Mouse (Mus musculus): Measurements from ENCODE around the gene Tmem86b. TPM values are rescaled to one million over a fixed set of nuclear protein-coding genes. Genes with fewer than 3 reads are reported as not detected.
"Not testable (repeated sequence)": the region's sequence is repeated elsewhere in the genome, so short reads cannot be mapped to it uniquely, and the experiment has no call there.

The Tmem86b gene
- polyA plus RNA-seq, 1 experiment from 2014 or later: 1.3 TPM

DNA sequence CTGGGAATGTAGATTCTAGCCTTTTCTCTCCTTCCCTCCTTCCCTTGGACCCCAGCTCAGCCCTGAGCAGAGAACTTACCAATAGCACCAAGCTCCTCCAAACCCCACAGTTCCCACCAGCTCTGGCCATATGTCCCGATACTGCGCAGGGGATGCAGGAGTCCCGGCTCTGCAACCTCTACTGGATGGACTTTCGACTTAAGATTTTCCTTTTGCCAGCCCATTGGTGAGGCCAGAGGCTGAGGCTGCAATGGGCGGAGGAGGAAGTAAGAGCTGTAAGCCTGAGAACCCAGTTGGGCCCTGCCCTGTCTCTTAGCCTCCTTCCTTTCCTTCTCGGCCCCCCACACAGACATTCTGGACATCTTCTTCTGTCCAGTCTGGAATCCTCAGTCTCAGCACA is 28.3 kb downstream of the Tmem86b start:
- Histone ChIP-seq H3K4me3 (ENCODE audit: low read depth, low read length) (no peak overlapping the region), H3K4me2 (no peak overlapping the region), H3K9me3 (ENCODE audit: low read depth, low read length) (no peaks in the 10 kb centered on the region), H3K36me3 (ENCODE audit: insufficient read depth) (no peaks in the 10 kb centered on the region), H3K4me1 (ENCODE audit: insufficient read depth) (no peaks in the 10 kb centered on the region), H3K27ac (ENCODE audit: low read depth) (no peak overlapping the region), H3K27me3 (ENCODE audit: insufficient read depth, low read length) (no peaks in the 10 kb centered on the region), H3K9ac (no peak overlapping the region)
- TF ChIP-seq CTCF (IDR thresholded peaks at IDR 0.05; ENCODE audit: low read depth): no peak
- WGBS: 86% methylated on average over 6 of the region's 6 CpGs
- no peak for ATAC-seq (ENCODE audit: insufficient read depth)
- DNase-seq: no peak

DNA sequence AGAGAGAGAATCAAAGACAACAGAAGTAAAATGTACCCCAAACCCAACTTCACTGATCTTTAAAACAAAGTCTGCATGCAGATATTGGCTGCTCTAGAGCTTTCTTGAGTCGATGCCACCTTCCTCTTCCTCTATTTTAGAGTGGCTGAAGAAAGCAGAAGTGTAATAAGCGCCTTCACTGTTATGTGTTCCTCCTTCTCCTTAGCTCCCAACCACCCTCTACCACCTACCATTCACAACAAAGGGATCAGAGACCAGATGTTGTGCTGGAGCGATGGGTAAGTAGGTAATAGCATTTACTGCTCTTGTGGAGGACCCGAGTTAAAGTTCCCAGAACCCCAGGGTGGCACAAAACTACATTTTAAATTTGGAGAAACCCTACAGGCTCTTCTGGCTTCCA is 34.2 kb downstream of the Tmem86b start:
- 65% methylated on average over 4 of the region's 4 CpGs for WGBS
- H3K4me1 ChIP-seq (ENCODE audit: insufficient read depth): not testable (repeated sequence)

DNA sequence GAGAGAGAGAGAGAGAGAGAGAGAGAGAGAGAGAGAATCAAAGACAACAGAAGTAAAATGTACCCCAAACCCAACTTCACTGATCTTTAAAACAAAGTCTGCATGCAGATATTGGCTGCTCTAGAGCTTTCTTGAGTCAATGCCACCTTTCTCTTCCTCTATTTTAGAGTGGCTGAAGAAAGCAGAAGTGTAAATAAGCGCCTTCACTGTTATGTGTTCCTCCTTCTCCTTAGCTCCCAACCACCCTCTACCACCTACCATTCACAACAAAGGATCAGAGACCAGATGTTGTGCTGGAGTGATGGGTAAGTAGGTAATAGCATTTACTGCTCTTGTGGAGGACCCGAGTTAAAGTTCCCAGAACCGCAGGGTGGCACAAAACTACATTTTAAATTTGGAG is 49.7 kb downstream of the Tmem86b start:
- H3K9ac ChIP-seq; H3K4me2 ChIP-seq; H3K4me3 ChIP-seq (ENCODE audit: low read depth, low read length); H3K9me3 ChIP-seq (ENCODE audit: low read depth, low read length); H3K27me3 ChIP-seq (ENCODE audit: insufficient read depth, low read length); ATAC-seq (ENCODE audit: insufficient read depth); H3K36me3 ChIP-seq (ENCODE audit: insufficient read depth); H3K27ac ChIP-seq (ENCODE audit: low read depth); H3K4me1 ChIP-seq (ENCODE audit: insufficient read depth); DNase-seq: not testable (repeated sequence)
- WGBS: 88% methylated on average over 3 of the region's 3 CpGs

More for the DNA sequence above, 34.2 kb downstream of the Tmem86b start:
- not testable (repeated sequence) for H3K4me3 ChIP-seq (ENCODE audit: low read depth, low read length); ATAC-seq (ENCODE audit: insufficient read depth); DNase-seq; H3K9ac ChIP-seq; H3K9me3 ChIP-seq (ENCODE audit: low read depth, low read length); H3K36me3 ChIP-seq (ENCODE audit: insufficient read depth); H3K27ac ChIP-seq (ENCODE audit: low read depth); H3K27me3 ChIP-seq (ENCODE audit: insufficient read depth, low read length); H3K4me2 ChIP-seq

Small RNAs within 50 kb of the gene (microRNA-seq; reads per million reads assigned to microRNA genes)
- not detected for gene Gm23577 (ENCODE audit: borderline number of aligned reads)

Other genes starting within 250 kb of the Tmem86b start
- 0.39 and 0.97 TPM in 2 replicates for gene Gp6, start 233.7 kb downstream of the Tmem86b start, polyA plus RNA-seq (2014; fragmentation: Nextera tagmentation; extraction: Ambion mirVana)
- gene Rdh13, start 185.8 kb downstream of the Tmem86b start, polyA plus RNA-seq (2014; fragmentation: Nextera tagmentation; extraction: Ambion mirVana): 25.9 and 27.3 TPM in 2 replicates
- 9.5 and 13.6 TPM in 2 replicates for gene Eps8l1, start 170.7 kb downstream of the Tmem86b start, polyA plus RNA-seq (2014; fragmentation: Nextera tagmentation; extraction: Ambion mirVana)
- gene Ppp1r12c, start 129.7 kb downstream of the Tmem86b start, polyA plus RNA-seq (2014; fragmentation: Nextera tagmentation; extraction: Ambion mirVana): 54.3 TPM in 2 replicates
- 6.3 and 15.4 TPM in 2 replicates for gene Tnnt1, start 115.0 kb downstream of the Tmem86b start, polyA plus RNA-seq (2014; fragmentation: Nextera tagmentation; extraction: Ambion mirVana)
- 5.3 and 47.0 TPM in 2 replicates for gene Tnni3, start 107.2 kb downstream of the Tmem86b start, polyA plus RNA-seq (2014; fragmentation: Nextera tagmentation; extraction: Ambion mirVana)
- 0.87 and 1.2 TPM in 2 replicates for gene Dnaaf3, start 99.0 kb downstream of the Tmem86b start, polyA plus RNA-seq (2014; fragmentation: Nextera tagmentation; extraction: Ambion mirVana)
- 3.9 and 4.9 TPM in 2 replicates for gene Syt5, start 83.9 kb downstream of the Tmem86b start, polyA plus RNA-seq (2014; fragmentation: Nextera tagmentation; extraction: Ambion mirVana)
- not detected in 2 replicates for gene Ptprh, start 27.4 kb downstream of the Tmem86b start, polyA plus RNA-seq (2014; fragmentation: Nextera tagmentation; extraction: Ambion mirVana)
- 7.6 and 7.8 TPM in 2 replicates for gene Ppp6r1, start 27.6 kb upstream of the Tmem86b start, polyA plus RNA-seq (2014; fragmentation: Nextera tagmentation; extraction: Ambion mirVana)
- 94.0 and 98.5 TPM in 2 replicates for gene Hspbp1, start 53.6 kb upstream of the Tmem86b start, polyA plus RNA-seq (2014; fragmentation: Nextera tagmentation; extraction: Ambion mirVana)
- gene Brsk1, start 59.2 kb upstream of the Tmem86b start, polyA plus RNA-seq (2014; fragmentation: Nextera tagmentation; extraction: Ambion mirVana): 1.4 and 1.6 TPM in 2 replicates
- not detected in 2 replicates for gene Tmem150b, start 93.8 kb upstream of the Tmem86b start, polyA plus RNA-seq (2014; fragmentation: Nextera tagmentation; extraction: Ambion mirVana)
- 51.3 and 53.1 TPM in 2 replicates for gene Kmt5c, start 108.7 kb upstream of the Tmem86b start, polyA plus RNA-seq (2014; fragmentation: Nextera tagmentation; extraction: Ambion mirVana)
- 37.3 and 40.1 TPM in 2 replicates for gene Cox6b2, start 121.7 kb upstream of the Tmem86b start, polyA plus RNA-seq (2014; fragmentation: Nextera tagmentation; extraction: Ambion mirVana)
- not detected in 2 replicates for gene Fam71e2, start 139.9 kb upstream of the Tmem86b start, polyA plus RNA-seq (2014; fragmentation: Nextera tagmentation; extraction: Ambion mirVana)
- gene Il11, start 151.4 kb upstream of the Tmem86b start, polyA plus RNA-seq (2014; fragmentation: Nextera tagmentation; extraction: Ambion mirVana): not detected in 2 replicates
- not detected in 2 replicates for gene Tmem190, start 151.5 kb upstream of the Tmem86b start, polyA plus RNA-seq (2014; fragmentation: Nextera tagmentation; extraction: Ambion mirVana)
- 11.6 and 11.7 TPM in 2 replicates for gene Tmem238, start 158.2 kb upstream of the Tmem86b start, polyA plus RNA-seq (2014; fragmentation: Nextera tagmentation; extraction: Ambion mirVana)
- 294 and 337 TPM in 2 replicates for gene Rpl28, start 161.5 kb upstream of the Tmem86b start, polyA plus RNA-seq (2014; fragmentation: Nextera tagmentation; extraction: Ambion mirVana)
- gene Ube2s, start 181.2 kb upstream of the Tmem86b start, polyA plus RNA-seq (2014; fragmentation: Nextera tagmentation; extraction: Ambion mirVana): 428 and 470 TPM in 2 replicates
- gene Shisa7, start 213.3 kb upstream of the Tmem86b start, polyA plus RNA-seq (2014; fragmentation: Nextera tagmentation; extraction: Ambion mirVana): 1.1 and 1.3 TPM in 2 replicates
- gene Isoc2b, start 238.8 kb upstream of the Tmem86b start, polyA plus RNA-seq (2014; fragmentation: Nextera tagmentation; extraction: Ambion mirVana): 5.8 and 6.1 TPM in 2 replicates
- 0.88 and 0.91 TPM in 2 replicates for gene Isoc2a, start 245.7 kb upstream of the Tmem86b start, polyA plus RNA-seq (2014; fragmentation: Nextera tagmentation; extraction: Ambion mirVana)